In the genomic region with DNA sequence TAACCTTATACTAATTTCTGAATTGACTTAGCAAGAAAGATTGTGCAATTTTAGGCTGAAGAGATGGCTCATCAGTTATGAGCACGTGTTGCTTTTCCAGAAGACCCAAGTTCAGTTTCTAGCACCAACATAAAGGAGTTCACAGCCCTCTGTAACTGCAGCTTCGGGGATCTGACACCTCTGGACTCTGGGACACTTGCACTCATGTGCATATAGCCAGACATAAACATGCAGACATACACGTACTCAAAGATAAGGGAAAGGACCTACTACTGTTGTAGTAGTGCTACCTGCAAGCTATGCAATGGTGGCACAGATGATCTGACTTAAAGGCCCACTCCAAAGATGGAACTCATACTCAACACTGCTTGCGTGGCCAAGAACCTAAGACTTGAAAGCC, we compare ENCODE assay signal across 24 mouse cellular contexts. TPM values are rescaled to one million over a fixed set of nuclear protein-coding genes. Genes with fewer than 3 reads are reported as not detected.
DNase-seq lines count a peak whose midpoint lies in the region; ATAC-seq and TF ChIP-seq lines count a peak whose summit lies in the region.
"Had no signal": no experiment of that assay in that cellular context is flagged by ENCODE, and none has a peak within 500 bp of the region (broad histone marks: within the 10 kb centered on the region; RNA-seq: fewer than 3 reads in every experiment).

No protein-coding gene starts in this region.

- H3K4me3 ChIP-seq in liver, adult 2 months (ENCODE audit: insufficient read depth, low read depth, low read length): no peak overlapping the region
- H3K4me3 ChIP-seq in megakaryocyte, embryonic 14.5 days (replicated peaks): peak overlapping the region; percentile 53
- H3K4me3 ChIP-seq in bone marrow macrophage, adult 2 months (ENCODE audit: insufficient read depth, low read length): no peak overlapping the region

- peaks cover 2% of the 10 kb centered on the region; the same call in 1 of the 2 replicates for H3K79me2 ChIP-seq in liver, adult 2 months (ENCODE audit: control insufficient read depth, insufficient read depth, low read length)

- no peaks in the 10 kb centered on the region for H3K36me3 ChIP-seq in liver, adult 2 months (ENCODE audit: control insufficient read depth, insufficient read depth, low read length)
- peaks cover 27% of the 10 kb centered on the region for H3K36me3 ChIP-seq in megakaryocyte, embryonic 14.5 days (replicated peaks; ENCODE audit: low read length)

- no peak overlapping the region for H3K9ac ChIP-seq in liver, adult 2 months (ENCODE audit: low read depth, low read length)

- DNase-seq in heart, adult 11 months: peak; percentile 61
- no peak for DNase-seq in heart, adult 8-10 months (ENCODE audit: low spot score)
- peak; percentile 12 for DNase-seq in liver, adult 2 months (ENCODE audit: extremely low read depth, low read depth, low spot score)
- DNase-seq in liver: no peak
- DNase-seq in testis, postnatal 10 days (ENCODE audit: low spot score): no peak
- DNase-seq: adrenal gland, adult 2 months; adrenal gland, adult 8-10 months; adrenal gland, postnatal 10 days; adrenal gland, postnatal 14 days; adrenal gland, postnatal 25 days; adrenal gland, postnatal 36 days; B cell, adult 2 months; cerebellum, adult 11 months; cerebellum, adult 11-12 months; cerebellum, adult 18-20 months had no signal

- no peak for TF ChIP-seq CTCF in liver, adult 2 months (IDR thresholded peaks at IDR 0.05; ENCODE audit: low read depth, low read length)
- TF ChIP-seq CTCF in bone marrow macrophage, adult 2 months (IDR thresholded peaks at IDR 0.05; ENCODE audit: low read depth, low read length): no peak

- H3K4me1 ChIP-seq in liver, adult 2 months (ENCODE audit: control insufficient read depth, insufficient read depth, low read length): peaks cover 5% of the 10 kb centered on the region; the same call in 1 of the 2 replicates
- H3K4me1 ChIP-seq in megakaryocyte, embryonic 14.5 days: peaks cover 20% of the 10 kb centered on the region
- H3K4me1 ChIP-seq in bone marrow macrophage, adult 2 months (ENCODE audit: control insufficient read depth, insufficient read depth, low read length): peaks cover 22% of the 10 kb centered on the region

- no peaks in the 10 kb centered on the region for H3K9me3 ChIP-seq in megakaryocyte, embryonic 14.5 days
- H3K9me3 ChIP-seq: G1E had no signal

- 82% methylated on average over 4 of the region's 4 CpGs for WGBS in liver, adult 2 months

- no peak overlapping the region for H3K27ac ChIP-seq in liver, adult 2 months (replicated peaks; ENCODE audit: insufficient read depth, low read depth, low read length)
- peak overlapping the region; percentile 61 for H3K27ac ChIP-seq in bone marrow macrophage, adult 2 months (ENCODE audit: insufficient read depth, low read depth, low read length)

- no peaks in the 10 kb centered on the region for H3K27me3 ChIP-seq in liver, adult 2 months (ENCODE audit: control insufficient read depth, insufficient read depth, low read length)
- no peaks in the 10 kb centered on the region for H3K27me3 ChIP-seq in megakaryocyte, embryonic 14.5 days (replicated peaks)
- H3K27me3 ChIP-seq: CH12.LX, Patski had no signal

- TF ChIP-seq POLR2A in liver, adult 2 months (IDR thresholded peaks at IDR 0.05; ENCODE audit: extremely low read depth, insufficient read depth, low read length): no peak
- TF ChIP-seq POLR2A in bone marrow macrophage, adult 2 months (IDR thresholded peaks at IDR 0.05; ENCODE audit: borderline replicate concordance, low read depth, low read length): no peak

- ATAC-seq in megakaryocyte, adult 5-6 weeks (ENCODE audit: poor library complexity, severe bottlenecking): no peak
- ATAC-seq: activated CD4-positive, CD25-positive, alpha-beta regulatory T cell, adult 4 months; CD4-positive, CD25-positive, alpha-beta regulatory T cell, adult 4 months; Patski had no signal

RNA-seq across cellular contexts. Expression of gene Dnajc15, which starts 43.0 kb away (rescaled TPM):
- total RNA-seq in heart, adult 8-10 months (2022): 100 to 1,000 TPM; 233 to 306 (median 274) TPM
- 9.0 and 10.1 TPM in 2 replicates for total RNA-seq in liver, adult 2 months (2014; rRNA removed)
- 5.3 and 5.8 TPM in 2 replicates for polyA plus RNA-seq in liver, adult 2 months (2012; rRNA removed)
- 22.3 and 49.0 TPM in 2 replicates for polyA plus RNA-seq in megakaryocyte, embryonic 14.5 days (2012; ENCODE audit: insufficient read depth, low replicate concordance)
- 79.2 and 108 TPM in 2 replicates for total RNA-seq in megakaryocyte, adult 5-6 weeks (2015)
- total RNA-seq in megakaryocyte, adult 5-6 weeks (2017): 62.0 and 70.3 TPM in 2 replicates
- 89.3 and 108 TPM in 2 replicates for polyA plus RNA-seq in bone marrow macrophage, adult 2 months (2012; ENCODE audit: insufficient read depth, insufficient read length, missing spikeins)
- total RNA-seq: MEL had no signal

Comparison
In these comparisons a context has a peak if more than half of its experiments do, and no peak if none do; other contexts are left out.
1. DNase-seq: peak in heart, adult 11 months (single experiment) and liver, adult 2 months (single experiment); none in heart, adult 8-10 months (single experiment), liver (single experiment) and testis, postnatal 10 days (single experiment).